In genomic region chr17:75010955-75011354, GRCm38 (mm10) we compare ENCODE assay signal across 25 mouse cellular contexts. TPM values are rescaled to one million over a fixed set of nuclear protein-coding genes. Genes with fewer than 3 reads are reported as not detected.
DNase-seq lines count a peak whose midpoint lies in the region; ATAC-seq lines count a peak whose summit lies in the region.
"Had no signal": no experiment of that assay in that cellular context is flagged by ENCODE, and none has a peak within 500 bp of the region (broad histone marks: within the 10 kb centered on the region; RNA-seq: fewer than 3 reads in every experiment).

No protein-coding gene starts in this region.

- DNase-seq in liver, embryonic 11.5 days (ENCODE audit: low spot score) = no peak
- DNase-seq in liver = no peak
- peak; percentile 56 for DNase-seq in MEL-GATA-1-ER (ENCODE audit: extremely low read depth, low read depth)
- DNase-seq in left cerebral cortex, postnatal 14 days (ENCODE audit: low spot score in 2 of 2) = no peak
- no peak for DNase-seq in left cerebral cortex, postnatal 36 days (ENCODE audit: low spot score in 2 of 2)
- DNase-seq in c-Kit-positive CD71-positive TER-119-positive erythroid progenitor cells, embryonic 14.5 days (ENCODE audit: low spot score) = no peak
- DNase-seq: adrenal gland, adult 2 months; adrenal gland, postnatal 25 days; B cell, adult 2 months; cerebellum, adult 11 months; cerebellum, adult 9-10 months; cerebellum, postnatal 25 days; heart, postnatal 10 days; kidney, adult 11 months had no signal

- H3K4me3 ChIP-seq in liver, embryonic 11.5 days (ENCODE audit: low read depth, low read length) = no peak overlapping the region
- no peak overlapping the region for H3K4me3 ChIP-seq in liver, embryonic 12.5 days
- H3K4me3 ChIP-seq: embryonic facial prominence, embryonic 15.5 days; erythroblast, embryonic 14.5 days; forebrain, embryonic 10.5 days; hindbrain, embryonic 13.5 days had no signal

- intact Hi-C loops in left cerebral cortex, postnatal 14 days (cut with DNase I) = loop anchor here (10.0 kb wide), 1 partner anchor 524 kb away; no protein-coding TSS in a partner anchor
- intact Hi-C loops in left cerebral cortex, postnatal 36 days (cut with DNase I) = no loop called here

- no peak overlapping the region for H3K4me2 ChIP-seq in liver, embryonic 11.5 days
- no peak overlapping the region for H3K4me2 ChIP-seq in liver, embryonic 12.5 days
- H3K4me2 ChIP-seq: embryonic facial prominence, embryonic 15.5 days; hindbrain, embryonic 13.5 days had no signal

- peaks cover 7% of the 10 kb centered on the region; the same call in 1 of the 2 replicates for H3K27me3 ChIP-seq in liver, embryonic 11.5 days (replicated peaks; ENCODE audit: control insufficient read depth, insufficient read depth, low read length)
- peaks cover 18% of the 10 kb centered on the region for H3K27me3 ChIP-seq in liver, embryonic 12.5 days (replicated peaks)
- H3K27me3 ChIP-seq: embryonic facial prominence, embryonic 15.5 days; Patski had no signal

- WGBS in liver, embryonic 11.5 days = 39% methylated on average over 6 of the region's 6 CpGs
- 16% methylated on average over 6 of the region's 6 CpGs for WGBS in liver, embryonic 12.5 days (ENCODE audit: insufficient replicate concordance)

- H3K9me3 ChIP-seq in liver, embryonic 11.5 days (ENCODE audit: control insufficient read depth, low read length) = no peaks in the 10 kb centered on the region
- no peaks in the 10 kb centered on the region for H3K9me3 ChIP-seq in liver, embryonic 12.5 days (replicated peaks)
- H3K9me3 ChIP-seq: embryonic facial prominence, embryonic 15.5 days; forebrain, embryonic 10.5 days; hindbrain, embryonic 13.5 days had no signal

- H3K4me1 ChIP-seq in liver, embryonic 11.5 days (replicated peaks; ENCODE audit: control insufficient read depth, insufficient read depth, low read length) = no peaks in the 10 kb centered on the region
- no peaks in the 10 kb centered on the region; the same call in none of the 2 replicates for H3K4me1 ChIP-seq in liver, embryonic 12.5 days

- no peaks in the 10 kb centered on the region for H3K36me3 ChIP-seq in liver, embryonic 11.5 days (ENCODE audit: control insufficient read depth, insufficient read depth, low read length)
- H3K36me3 ChIP-seq in liver, embryonic 12.5 days = no peaks in the 10 kb centered on the region
- H3K36me3 ChIP-seq: forebrain, embryonic 10.5 days; G1E; hindbrain, embryonic 13.5 days had no signal

- ATAC-seq in liver, embryonic 11.5 days (replicated peaks; ENCODE audit: low FRiP score) = peak; percentile 67
- ATAC-seq in liver, embryonic 12.5 days = peak; percentile 63
- ATAC-seq: activated CD4-positive, CD25-positive, alpha-beta regulatory T cell, adult 4 months; CD4-positive, CD25-positive, alpha-beta regulatory T cell, adult 4 months; forebrain, embryonic 14.5 days; hindbrain, postnatal 0 days; Patski had no signal

- no peak overlapping the region for H3K27ac ChIP-seq in liver, embryonic 11.5 days (ENCODE audit: low read depth, low read length)
- no peak overlapping the region for H3K27ac ChIP-seq in liver, embryonic 12.5 days
- H3K27ac ChIP-seq: embryonic facial prominence, embryonic 15.5 days; forebrain, embryonic 10.5 days; hindbrain, embryonic 13.5 days; hindbrain, postnatal 0 days had no signal

- no peak overlapping the region for H3K9ac ChIP-seq in liver, embryonic 11.5 days (ENCODE audit: low read depth, low read length)
- no peak overlapping the region for H3K9ac ChIP-seq in liver, embryonic 12.5 days
- H3K9ac ChIP-seq: embryonic facial prominence, embryonic 15.5 days; hindbrain, embryonic 13.5 days had no signal

RNA-seq across cellular contexts. Expression of gene Ltbp1, which starts 5.6 kb away (rescaled TPM):
- 14.2 and 15.6 TPM in 2 replicates for polyA plus RNA-seq in liver, embryonic 11.5 days (2014; fragmentation: Nextera tagmentation; extraction: Ambion mirVana)
- polyA plus RNA-seq in liver, embryonic 12.5 days (2016; fragmentation: Nextera tagmentation; extraction: Ambion mirVana) = 7.4 and 8.6 TPM in 2 replicates
- 1 to 10 TPM; 7.4 to 8.9 TPM for total RNA-seq in left cerebral cortex, postnatal 14 days (2021)
- total RNA-seq in left cerebral cortex, postnatal 36 days (2021) = 1 to 10 TPM; 8.2 to 8.4 TPM
- polyA plus RNA-seq: G1E had no signal
